Mouse (Mus musculus) C2C12 (cell line): ENCODE data around the gene Cd48. TPM values are rescaled to one million over a fixed set of nuclear protein-coding genes. Genes with fewer than 3 reads are reported as not detected.

Experiments used
- H3K27me3 ChIP-seq: one replicate; pipeline ENCODE4 v1.6.1; 2011; ENCODE audit not compliant: control insufficient read depth, insufficient read depth, insufficient read length
- H3K36me3 ChIP-seq: one replicate; pipeline ENCODE4 v1.6.1; 2011; ENCODE audit not compliant: control insufficient read depth, insufficient read depth
- H3K4me3 ChIP-seq: one replicate; pipeline ENCODE4 v1.5.1; 2011; ENCODE audit warnings: mild to moderate bottlenecking, control low read depth; ENCODE audit not compliant: poor library complexity, insufficient read depth, severe bottlenecking
- H3K79me2 ChIP-seq: one replicate; pipeline ENCODE4 v1.6.1; 2011; ENCODE audit not compliant: control insufficient read depth, insufficient read depth
- H3K79me3 ChIP-seq: one replicate; pipeline ENCODE4 v1.6.1; 2011; ENCODE audit warnings: low read depth, control low read depth
- H3ac ChIP-seq: one replicate; pipeline ENCODE3; 2011; ENCODE audit warnings: low read depth; ENCODE audit not compliant: control insufficient read depth, insufficient read length
- CEBPB ChIP-seq: IDR thresholded peaks from one replicate; pipeline ENCODE4 v1.6.1; 2011; ENCODE audit warnings: low read depth, mild to moderate bottlenecking, control low read depth, moderate library complexity
- CTCF ChIP-seq: IDR thresholded peaks from one replicate; pipeline ENCODE4 v1.5.1; 2011; ENCODE audit not compliant: control insufficient read depth, insufficient read depth, insufficient read length
- FOSL1 ChIP-seq: IDR thresholded peaks from one replicate; pipeline ENCODE4 v1.8.0; 2011; ENCODE audit warnings: mild to moderate bottlenecking, low read length; ENCODE audit not compliant: poor library complexity, insufficient read depth, severe bottlenecking
- MAX ChIP-seq: IDR thresholded peaks from one replicate; pipeline ENCODE4 v1.6.1; 2011; ENCODE audit warnings: mild to moderate bottlenecking, control low read depth
- MYOD1 ChIP-seq: IDR thresholded peaks from one replicate; pipeline ENCODE4 v1.6.1; 2011; ENCODE audit warnings: low read depth; ENCODE audit not compliant: control insufficient read depth, insufficient read length
- MYOG ChIP-seq: IDR thresholded peaks from one replicate; pipeline ENCODE4 v1.6.1; 2011; ENCODE audit not compliant: control insufficient read depth, insufficient read length; ENCODE audit errors: extremely low read depth
- USF1 ChIP-seq: IDR thresholded peaks from one replicate; pipeline ENCODE4 v1.6.1; 2011; ENCODE audit warnings: low read depth, mild to moderate bottlenecking, control low read depth, moderate library complexity
- polyA plus RNA-seq: library from polyadenylated mRNA; unstranded; fragments of >200 nt; fragmentation: generic; extraction: Trizol; gene quantifications from one replicate; pipeline ENCODE4 v1.2.1, GENCODE M21; 2012; ENCODE audit warnings: missing spikeins

The Cd48 gene
- polyA plus RNA-seq, 1 experiment, result not detected

DNA sequence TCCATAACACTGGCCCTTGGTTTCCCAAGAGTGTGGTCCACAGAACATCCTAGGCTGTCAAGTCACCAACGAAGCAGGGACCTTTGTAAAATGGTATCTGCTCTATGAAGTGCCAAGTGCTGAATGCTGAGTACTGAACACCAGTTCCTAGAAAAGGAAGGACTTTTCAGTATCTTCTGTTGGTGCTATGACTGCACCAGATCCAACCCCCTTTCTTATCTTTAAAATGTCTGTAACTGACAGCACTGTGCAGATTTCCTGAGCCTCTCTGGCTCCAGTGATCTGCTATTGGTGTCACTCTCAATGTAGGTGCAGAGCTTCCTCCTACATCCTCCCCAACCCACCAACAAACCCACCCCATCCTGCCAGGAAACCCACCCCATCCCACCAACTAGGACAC lies 7.3 kb upstream of the Cd48 start:
- Histone ChIP-seq H3K27me3 (no peaks in the 10 kb centered on the region), H3K79me2 (no peaks in the 10 kb centered on the region)

GRCm38 (mm10) chr1:171677721-171678120 lies 4.1 kb upstream of the Cd48 start:
- Histone ChIP-seq H3K4me3 (no peak overlapping the region), H3K79me2 (no peaks in the 10 kb centered on the region), H3ac (no peak overlapping the region), H3K79me3 (no peaks in the 10 kb centered on the region), H3K27me3 (no peaks in the 10 kb centered on the region), H3K36me3 (no peaks in the 10 kb centered on the region)
- TF ChIP-seq USF1 (no peak), MAX (no peak), MYOD1 (no peak), MYOG (no peak), FOSL1 (no peak), CEBPB (no peak), CTCF (no peak)

More for the DNA sequence above, 7.3 kb upstream of the Cd48 start:
- no peaks in the 10 kb centered on the region for H3K36me3 ChIP-seq
- no peak overlapping the region for H3ac ChIP-seq
- no peak overlapping the region for H3K4me3 ChIP-seq
- no peaks in the 10 kb centered on the region for H3K79me3 ChIP-seq
- TF ChIP-seq USF1 (no peak), MAX (no peak), CTCF (no peak), MYOG (no peak), FOSL1 (no peak), CEBPB (no peak), MYOD1 (no peak)

DNA sequence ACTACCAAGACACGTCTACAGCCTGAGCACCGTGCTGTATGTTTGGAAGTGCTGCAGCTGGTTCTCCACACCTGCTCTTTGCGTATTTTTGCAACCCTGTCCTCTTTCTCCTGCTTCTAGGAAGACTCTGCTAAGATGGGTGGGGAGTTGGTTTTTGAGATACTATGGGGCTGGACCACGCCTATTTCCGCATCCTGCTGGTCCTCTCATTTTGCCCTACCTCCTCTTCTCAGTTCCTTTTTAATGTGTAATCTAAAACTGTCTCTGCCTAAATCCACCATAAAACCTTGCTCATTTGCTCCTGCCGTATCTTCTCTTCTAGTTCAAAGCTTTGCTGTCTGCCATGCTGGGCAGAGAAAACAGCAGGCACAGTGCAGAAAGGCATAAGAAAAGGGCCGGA lies 800 bp upstream of the Cd48 start:
- Histone ChIP-seq H3K4me3 (no peak overlapping the region), H3K27me3 (no peaks in the 10 kb centered on the region), H3K36me3 (no peaks in the 10 kb centered on the region), H3K79me3 (no peaks in the 10 kb centered on the region), H3ac (no peak overlapping the region), H3K79me2 (no peaks in the 10 kb centered on the region)
- no peak for TF ChIP-seq CEBPB
- TF ChIP-seq FOSL1, result no peak
- no peak for TF ChIP-seq MAX
- no peak for TF ChIP-seq USF1
- no peak for TF ChIP-seq MYOG
- no peak for TF ChIP-seq CTCF
- TF ChIP-seq MYOD1, result no peak

DNA sequence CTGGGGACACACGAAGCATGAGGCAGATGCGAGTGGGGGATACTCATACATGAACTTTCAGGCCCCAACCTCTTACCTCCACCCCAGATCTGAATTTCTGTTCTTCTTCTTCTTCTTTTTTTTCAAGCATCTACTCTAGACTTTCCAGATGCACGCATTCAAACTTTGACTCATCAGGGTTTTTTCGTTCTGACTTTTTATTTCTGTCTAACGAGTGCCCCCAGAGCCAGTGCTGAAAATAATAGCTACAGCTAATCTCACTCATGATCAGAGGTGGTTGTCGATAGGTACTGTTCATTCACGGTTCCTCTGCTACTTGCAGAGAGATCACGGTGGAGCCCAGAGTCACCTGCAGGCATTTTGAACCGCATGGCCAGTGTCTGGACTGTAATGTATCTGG lies 3.1 kb downstream of the Cd48 start:
- Histone ChIP-seq H3K27me3 (no peaks in the 10 kb centered on the region), H3K4me3 (no peak overlapping the region), H3ac (no peak overlapping the region), H3K79me3 (no peaks in the 10 kb centered on the region), H3K79me2 (no peaks in the 10 kb centered on the region), H3K36me3 (no peaks in the 10 kb centered on the region)
- TF ChIP-seq CTCF (no peak), FOSL1 (no peak), MYOG (no peak), MAX (no peak), USF1 (no peak), MYOD1 (no peak)

DNA sequence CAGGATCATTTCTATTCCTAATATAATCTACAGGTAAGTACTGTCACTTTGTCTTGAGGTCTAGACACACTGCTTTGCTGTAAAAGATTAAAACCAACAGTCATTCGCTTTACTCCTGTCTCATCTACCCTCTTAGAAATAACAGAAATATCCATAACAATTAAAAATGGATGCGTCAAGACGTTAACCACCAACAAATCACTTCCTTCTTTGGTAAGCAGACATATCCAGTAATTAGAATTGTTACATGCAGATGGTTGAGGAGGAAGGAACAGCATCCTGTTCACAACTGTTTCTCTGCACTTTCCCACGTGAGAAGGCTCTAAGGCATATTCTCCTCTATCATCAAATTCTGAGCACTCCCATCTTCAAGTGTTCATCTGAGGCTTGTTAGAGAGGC lies 5.5 kb downstream of the Cd48 start:
- H3K36me3 ChIP-seq, result no peaks in the 10 kb centered on the region
- no peaks in the 10 kb centered on the region for H3K79me3 ChIP-seq
- TF ChIP-seq FOSL1 (no peak), USF1 (no peak), MAX (no peak), MYOD1 (no peak), CEBPB (no peak)
- no peak overlapping the region for H3ac ChIP-seq
- no peaks in the 10 kb centered on the region for H3K79me2 ChIP-seq
- H3K4me3 ChIP-seq, result no peak overlapping the region
- no peaks in the 10 kb centered on the region for H3K27me3 ChIP-seq

- H3K79me2 ChIP-seq, result no peaks in the 10 kb centered on the region
- H3ac ChIP-seq, result no peak overlapping the region
- H3K36me3 ChIP-seq, result no peaks in the 10 kb centered on the region
- no peak overlapping the region for H3K4me3 ChIP-seq
- no peaks in the 10 kb centered on the region for H3K79me3 ChIP-seq
- no peak for TF ChIP-seq FOSL1
- TF ChIP-seq USF1, result no peak
- TF ChIP-seq MYOD1, result no peak
- TF ChIP-seq CEBPB, result no peak
- no peak for TF ChIP-seq MYOG
- no peak for TF ChIP-seq CTCF
- TF ChIP-seq MAX, result no peak
- no peaks in the 10 kb centered on the region for H3K27me3 ChIP-seq
These were observed 12.1 kb downstream of the Cd48 start for GRCm38 (mm10) chr1:171693918-171694317.
